ENCODE assay signal across 10 mouse cellular contexts in the genomic region with DNA sequence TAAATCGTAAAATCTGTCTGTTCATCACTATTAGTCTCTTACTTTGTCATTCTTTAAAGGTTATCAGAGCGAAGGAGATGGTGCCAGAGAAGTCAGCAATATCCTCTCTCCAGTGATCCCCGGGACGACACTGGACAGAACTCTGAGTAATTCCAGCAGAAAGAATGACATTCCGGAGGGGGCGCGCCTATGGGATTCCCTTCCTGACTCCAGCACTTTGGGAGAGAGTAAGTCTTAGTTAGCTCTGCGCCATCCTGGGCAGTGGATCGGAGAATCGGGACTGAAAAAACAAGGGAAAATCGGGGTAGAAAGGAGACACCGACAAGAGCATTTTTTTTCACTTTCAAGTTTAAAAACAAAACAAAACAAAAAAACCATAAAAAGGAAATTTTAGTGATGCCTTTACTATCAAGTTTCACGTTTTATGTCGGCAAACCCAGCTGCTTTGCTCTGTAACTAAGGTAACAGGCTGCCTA. TPM values are rescaled to one million over a fixed set of nuclear protein-coding genes. Genes with fewer than 3 reads are reported as not detected.
DNase-seq lines count a peak whose midpoint lies in the region; ATAC-seq and TF ChIP-seq lines count a peak whose summit lies in the region.
"Had no signal": no experiment of that assay in that cellular context is flagged by ENCODE, and none has a peak within 500 bp of the region (broad histone marks: within the 10 kb centered on the region; RNA-seq: fewer than 3 reads in every experiment).

No protein-coding gene starts in this region.

- H3K9ac ChIP-seq in kidney, embryonic 15.5 days: no peak overlapping the region
- no peak overlapping the region for H3K9ac ChIP-seq in hindbrain, embryonic 11.5 days (ENCODE audit: low read depth, low read length)
- H3K9ac ChIP-seq in midbrain, embryonic 15.5 days: no peak overlapping the region
- H3K9ac ChIP-seq: liver, embryonic 15.5 days had no signal

- H3K27me3 ChIP-seq in kidney, embryonic 15.5 days: peaks cover 38% of the 10 kb centered on the region
- H3K27me3 ChIP-seq in hindbrain, embryonic 11.5 days (ENCODE audit: control insufficient read depth, insufficient read depth, low read length): peaks cover 28% of the 10 kb centered on the region
- H3K27me3 ChIP-seq in midbrain, embryonic 15.5 days (replicated peaks): peaks cover 22% of the 10 kb centered on the region

- peak overlapping the region; percentile 53 for H3K4me2 ChIP-seq in kidney, embryonic 15.5 days
- no peak overlapping the region for H3K4me2 ChIP-seq in hindbrain, embryonic 11.5 days (replicated peaks; ENCODE audit: low read depth, low read length)
- peak overlapping the region; percentile 51 for H3K4me2 ChIP-seq in midbrain, embryonic 15.5 days
- H3K4me2 ChIP-seq: liver, embryonic 15.5 days had no signal

- no peaks in the 10 kb centered on the region for H3K9me3 ChIP-seq in kidney, embryonic 15.5 days (replicated peaks)
- no peaks in the 10 kb centered on the region for H3K9me3 ChIP-seq in hindbrain, embryonic 11.5 days (ENCODE audit: control insufficient read depth, low read length)
- H3K9me3 ChIP-seq in midbrain, embryonic 15.5 days: no peaks in the 10 kb centered on the region
- H3K9me3 ChIP-seq: liver, embryonic 15.5 days had no signal

- TF ChIP-seq POLR2A in brain, embryonic 14.5 days (IDR thresholded peaks at IDR 0.05; ENCODE audit: borderline replicate concordance, extremely low read depth, insufficient read depth, insufficient read length, poor library complexity, severe bottlenecking): no peak

- TF ChIP-seq CTCF in brain, embryonic 14.5 days (IDR thresholded peaks at IDR 0.05; ENCODE audit: borderline replicate concordance, extremely low read depth, insufficient read depth, insufficient read length): no peak

- ATAC-seq in kidney, embryonic 15.5 days (replicated peaks; ENCODE audit: low FRiP score): no peak
- no peak for ATAC-seq in hindbrain, embryonic 11.5 days (ENCODE audit: low FRiP score)
- ATAC-seq in midbrain, embryonic 15.5 days (replicated peaks): no peak
- no peak for ATAC-seq in erythroid progenitor cell, adult 5-6 weeks (replicated peaks; ENCODE audit: low FRiP score, poor library complexity, severe bottlenecking)

- H3K4me3 ChIP-seq in kidney, embryonic 15.5 days (replicated peaks): peak overlapping the region; percentile 27
- no peak overlapping the region for H3K4me3 ChIP-seq in hindbrain, embryonic 11.5 days (ENCODE audit: low read depth, low read length)
- H3K4me3 ChIP-seq in midbrain, embryonic 15.5 days: peak overlapping the region; percentile 24
- H3K4me3 ChIP-seq: liver, embryonic 15.5 days had no signal

- peaks cover 14% of the 10 kb centered on the region for H3K4me1 ChIP-seq in kidney, embryonic 15.5 days
- H3K4me1 ChIP-seq in hindbrain, embryonic 11.5 days (replicated peaks; ENCODE audit: control insufficient read depth, insufficient read depth, low read length): 0 out of 2 replicates have a peak, but pooled peaks cover 3% of the 10 kb centered on the region
- H3K4me1 ChIP-seq in midbrain, embryonic 15.5 days: peaks cover 8% of the 10 kb centered on the region
- H3K4me1 ChIP-seq: liver, embryonic 15.5 days had no signal

- no peak overlapping the region for H3K27ac ChIP-seq in kidney, embryonic 15.5 days
- no peak overlapping the region for H3K27ac ChIP-seq in hindbrain, embryonic 11.5 days (ENCODE audit: low read depth, low read length)
- no peak overlapping the region for H3K27ac ChIP-seq in midbrain, embryonic 15.5 days
- H3K27ac ChIP-seq: liver, embryonic 15.5 days had no signal

- no peaks in the 10 kb centered on the region for H3K36me3 ChIP-seq in kidney, embryonic 15.5 days
- H3K36me3 ChIP-seq in hindbrain, embryonic 11.5 days (ENCODE audit: control insufficient read depth, insufficient read depth, low read length): no peaks in the 10 kb centered on the region
- no peaks in the 10 kb centered on the region for H3K36me3 ChIP-seq in midbrain, embryonic 15.5 days (replicated peaks)
- H3K36me3 ChIP-seq: liver, embryonic 15.5 days had no signal

- no peak for DNase-seq in kidney, postnatal 14 days
- DNase-seq in brain, embryonic 14.5 days (ENCODE audit: low read depth): peak; percentile 4
- peak; percentile 14 for DNase-seq in hindbrain, embryonic 11.5 days (ENCODE audit: low spot score)
- DNase-seq in gastrocnemius, postnatal 25 days: no peak
- no peak for DNase-seq in adrenal gland, postnatal 10 days

- 1% methylated on average over 14 of the region's 14 CpGs for WGBS in kidney, embryonic 15.5 days
- WGBS in hindbrain, embryonic 11.5 days: 3% methylated on average over 14 of the region's 14 CpGs
- 2% methylated on average over 14 of the region's 14 CpGs for WGBS in midbrain, embryonic 15.5 days

RNA-seq across cellular contexts. Expression of gene Cfc1, which starts 0.9 kb away (rescaled TPM):
- polyA plus RNA-seq in kidney, embryonic 15.5 days (2015; fragmentation: Nextera tagmentation; extraction: Ambion mirVana): not detected in 2 replicates
- 0.08 and 0.09 TPM in 2 replicates for polyA plus RNA-seq in brain, embryonic 14.5 days (2012; rRNA removed)
- polyA plus RNA-seq in hindbrain, embryonic 11.5 days (2014; fragmentation: Nextera tagmentation; extraction: Ambion mirVana): not detected in 2 replicates
- polyA plus RNA-seq in midbrain, embryonic 15.5 days (2015; fragmentation: Nextera tagmentation; extraction: Ambion mirVana): 0.19 and 0.22 TPM in 2 replicates
- not detected in 2 replicates for total RNA-seq in erythroid progenitor cell, adult 5-6 weeks (2015; ENCODE audit: low replicate concordance)
- not detected in 2 replicates for total RNA-seq in erythroid progenitor cell, adult 5-6 weeks (2017; ENCODE audit: low replicate concordance)
- total RNA-seq in gastrocnemius, postnatal 25 days (2021): not detected
- total RNA-seq in adrenal gland, postnatal 10 days (2021): not detected
- total RNA-seq: gastrocnemius, adult 8-10 months had no signal
- polyA plus RNA-seq: liver, embryonic 15.5 days had no signal

RNA-seq across cellular contexts. Expression of gene Prss40, which starts 24.4 kb away (rescaled TPM):
- polyA plus RNA-seq in kidney, embryonic 15.5 days (2015; fragmentation: Nextera tagmentation; extraction: Ambion mirVana): not detected in 2 replicates
- not detected in 2 replicates for polyA plus RNA-seq in brain, embryonic 14.5 days (2012; rRNA removed)
- not detected in 2 replicates for polyA plus RNA-seq in hindbrain, embryonic 11.5 days (2014; fragmentation: Nextera tagmentation; extraction: Ambion mirVana)
- 0.14 TPM in 1 of 2 replicates, not detected in the other for polyA plus RNA-seq in midbrain, embryonic 15.5 days (2015; fragmentation: Nextera tagmentation; extraction: Ambion mirVana)
- not detected in 2 replicates for total RNA-seq in erythroid progenitor cell, adult 5-6 weeks (2015; ENCODE audit: low replicate concordance)
- total RNA-seq in erythroid progenitor cell, adult 5-6 weeks (2017; ENCODE audit: low replicate concordance): not detected in 2 replicates
- total RNA-seq in gastrocnemius, postnatal 25 days (2021): not detected
- not detected for total RNA-seq in adrenal gland, postnatal 10 days (2021)
- total RNA-seq: gastrocnemius, adult 8-10 months had no signal
- polyA plus RNA-seq: liver, embryonic 15.5 days had no signal

RNA-seq across cellular contexts. Expression of gene Prss39, which starts 38.1 kb away (rescaled TPM):
- not detected in 2 replicates for polyA plus RNA-seq in kidney, embryonic 15.5 days (2015; fragmentation: Nextera tagmentation; extraction: Ambion mirVana)
- polyA plus RNA-seq in brain, embryonic 14.5 days (2012; rRNA removed): not detected in 2 replicates
- polyA plus RNA-seq in hindbrain, embryonic 11.5 days (2014; fragmentation: Nextera tagmentation; extraction: Ambion mirVana): not detected in 2 replicates
- not detected in 2 replicates for polyA plus RNA-seq in midbrain, embryonic 15.5 days (2015; fragmentation: Nextera tagmentation; extraction: Ambion mirVana)
- total RNA-seq in erythroid progenitor cell, adult 5-6 weeks (2015; ENCODE audit: low replicate concordance): not detected in 2 replicates
- not detected in 2 replicates for total RNA-seq in erythroid progenitor cell, adult 5-6 weeks (2017; ENCODE audit: low replicate concordance)
- not detected for total RNA-seq in gastrocnemius, postnatal 25 days (2021)
- not detected for total RNA-seq in adrenal gland, postnatal 10 days (2021)
- total RNA-seq: gastrocnemius, adult 8-10 months had no signal
- polyA plus RNA-seq: liver, embryonic 15.5 days had no signal

RNA-seq across cellular contexts. Expression of gene Amer3, which starts 43.1 kb away (rescaled TPM):
- 0.17 and 0.26 TPM in 2 replicates for polyA plus RNA-seq in kidney, embryonic 15.5 days (2015; fragmentation: Nextera tagmentation; extraction: Ambion mirVana)
- polyA plus RNA-seq in brain, embryonic 14.5 days (2012; rRNA removed): 19.4 and 30.0 TPM in 2 replicates
- 4.1 and 4.3 TPM in 2 replicates for polyA plus RNA-seq in hindbrain, embryonic 11.5 days (2014; fragmentation: Nextera tagmentation; extraction: Ambion mirVana)
- polyA plus RNA-seq in midbrain, embryonic 15.5 days (2015; fragmentation: Nextera tagmentation; extraction: Ambion mirVana): 35.3 and 38.8 TPM in 2 replicates
- not detected in 2 replicates for total RNA-seq in erythroid progenitor cell, adult 5-6 weeks (2015; ENCODE audit: low replicate concordance)
- total RNA-seq in erythroid progenitor cell, adult 5-6 weeks (2017; ENCODE audit: low replicate concordance): not detected in 2 replicates
- not detected for total RNA-seq in gastrocnemius, postnatal 25 days (2021)
- total RNA-seq in adrenal gland, postnatal 10 days (2021): 1 to 10 TPM in 1 of 2 experiments, under 1 TPM in 1; 0.69 to 1.1 TPM
- total RNA-seq: gastrocnemius, adult 8-10 months had no signal

Comparison
In these comparisons a context has a peak if more than half of its experiments do, and no peak if none do; other contexts are left out.
1. DNase-seq: peak in brain, embryonic 14.5 days (single experiment) and hindbrain, embryonic 11.5 days (single experiment); none in kidney, postnatal 14 days (single experiment), gastrocnemius, postnatal 25 days (single experiment) and adrenal gland, postnatal 10 days (single experiment).